Mouse (Mus musculus) MEL (cell line): Measurements from ENCODE around the gene Slc44a1.

ENCODE experiments used
- CHD2 ChIP-seq: IDR thresholded peaks from 2 replicates; pipeline ENCODE4 v1.6.1; 2011; ENCODE audit warnings: low read length, improper control_type of control experiment
- CTCF ChIP-seq, 3 experiments: IDR thresholded peaks in 2 of 3; conservative IDR thresholded peaks in 1 of 3; 2 replicates each; pipeline ENCODE4 v1.5.1; 2011 to 2012; ENCODE audit warnings: low read length in 3 of 3, low read depth in 2 of 3, mild to moderate bottlenecking in 2 of 3, improper control_type of control experiment in 1 of 3, inconsistent platforms in 1 of 3, mixed read lengths in 1 of 3, moderate library complexity in 1 of 3; ENCODE audit not compliant: control insufficient read depth in 1 of 3, insufficient read depth in 1 of 3, poor library complexity in 1 of 3, severe bottlenecking in 1 of 3
- ELF1 ChIP-seq: IDR thresholded peaks from 2 replicates; pipeline ENCODE4 v1.6.1; 2014; ENCODE audit warnings: low read depth, mild to moderate bottlenecking, inconsistent platforms, low read length, improper control_type of control experiment, moderate library complexity
- EP300 ChIP-seq, 2 experiments: IDR thresholded peaks; 2 replicates each; pipeline ENCODE4 v1.6.1; 2011; ENCODE audit warnings: improper control_type of control experiment in 2 of 2, low read length in 2 of 2, low read depth in 1 of 2, mild to moderate bottlenecking in 1 of 2
- ETS1 ChIP-seq: IDR thresholded peaks from 2 replicates; pipeline ENCODE4 v1.6.1; 2012; ENCODE audit warnings: low read depth, mild to moderate bottlenecking, inconsistent platforms, low read length, improper control_type of control experiment, moderate library complexity
- HCFC1 ChIP-seq: IDR thresholded peaks from 2 replicates; pipeline ENCODE4 v1.6.1; 2012; ENCODE audit warnings: low read depth, mild to moderate bottlenecking, inconsistent platforms, low read length, improper control_type of control experiment, moderate library complexity
- JUND ChIP-seq: IDR thresholded peaks from 2 replicates; pipeline ENCODE4 v1.6.1; 2011; ENCODE audit warnings: low read depth, mild to moderate bottlenecking, improper control_type of control experiment, low read length
- MAX ChIP-seq: IDR thresholded peaks from 2 replicates; pipeline ENCODE4 v1.6.1; 2011; ENCODE audit warnings: low read length, improper control_type of control experiment
- POLR2A ChIP-seq, 2 experiments: IDR thresholded peaks; 2 replicates each; pipeline ENCODE4 v1.6.1; 2011 to 2012; ENCODE audit warnings: low read length in 2 of 2, mild to moderate bottlenecking in 2 of 2, control low read depth in 1 of 2, improper control_type of control experiment in 1 of 2, low read depth in 1 of 2, moderate library complexity in 1 of 2; ENCODE audit not compliant: control insufficient read depth in 1 of 2, insufficient read depth in 1 of 2, poor library complexity in 1 of 2
- RAD21 ChIP-seq: IDR thresholded peaks from 2 replicates; pipeline ENCODE4 v1.6.1; 2011; ENCODE audit warnings: mild to moderate bottlenecking, low read depth, low read length, improper control_type of control experiment
- UBTF ChIP-seq: IDR thresholded peaks from 2 replicates; pipeline ENCODE4 v1.6.1; 2012; ENCODE audit warnings: low read depth, mild to moderate bottlenecking, inconsistent platforms, low read length, improper control_type of control experiment, moderate library complexity, borderline replicate concordance; ENCODE audit not compliant: insufficient read depth

DNA sequence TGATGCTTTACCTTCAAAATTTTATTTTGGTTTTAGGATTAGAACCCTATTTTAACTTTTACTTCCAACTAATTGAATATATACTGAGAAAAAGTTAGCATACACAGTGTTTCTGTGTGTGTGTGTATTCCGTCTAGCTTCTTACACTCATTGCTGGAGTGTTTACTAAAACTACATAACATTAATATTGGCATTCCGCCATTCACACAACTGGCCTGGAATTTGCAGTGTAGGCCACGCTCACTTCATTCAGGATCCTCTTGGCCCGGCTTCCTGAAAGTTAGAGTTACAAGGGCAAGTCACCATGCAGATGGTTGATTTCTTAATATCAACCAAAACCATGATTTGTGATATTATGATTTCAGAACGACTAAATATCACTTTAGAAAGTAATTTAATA, 21.9 kb downstream of the Slc44a1 start:
- TF ChIP-seq UBTF = no peak
- TF ChIP-seq MAX = no peak
- TF ChIP-seq CTCF (IDR thresholded peaks at IDR 0.05 in 2 of 3, conservative IDR thresholded peaks at IDR 0.05 in 1 of 3; ENCODE audit: control insufficient read depth in 1 of 3, insufficient read depth in 1 of 3, low read depth in 2 of 3, low read length in 3 of 3, poor library complexity in 1 of 3, severe bottlenecking in 1 of 3) = no peak
- TF ChIP-seq POLR2A (IDR thresholded peaks at IDR 0.05; ENCODE audit: control insufficient read depth in 1 of 2, insufficient read depth in 1 of 2, low read depth in 1 of 2, low read length in 2 of 2, poor library complexity in 1 of 2) = no peak
- no peak for TF ChIP-seq EP300 (IDR thresholded peaks at IDR 0.05; ENCODE audit: low read depth in 1 of 2, low read length in 2 of 2)
- TF ChIP-seq JUND = no peak
- TF ChIP-seq ETS1 = no peak
- TF ChIP-seq HCFC1 = no peak
- no peak for TF ChIP-seq ELF1
- TF ChIP-seq RAD21 = no peak
- TF ChIP-seq CHD2 = no peak
